Mouse (Mus musculus): ENCODE results near the gene Mtap.

Gene Mtap

GRCm38 (mm10) chr4:89136906-89137541 lies at the start of gene Mtap:
Mtap (plus strand) TSS chr4:89137122.
- DNase-seq (ENCODE audit: low spot score in 2 of 2): peak; percentile 47 to 74

- no peak for DNase-seq (ENCODE audit: low spot score in 2 of 2)
Observed at GRCm38 (mm10) chr4:89089110-89089509, 47.8 kb upstream of the Mtap start.

GRCm38 (mm10) chr4:89090217-89090616 lies 46.7 kb upstream of the Mtap start:
- DNase-seq (ENCODE audit: low spot score in 2 of 2): no peak

- no peak for DNase-seq (ENCODE audit: low spot score in 2 of 2)
Observed at GRCm38 (mm10) chr4:89092153-89092552, 44.8 kb upstream of the Mtap start.

- no peak for DNase-seq (ENCODE audit: low spot score in 2 of 2)
Observed at GRCm38 (mm10) chr4:89094773-89095172, 42.1 kb upstream of the Mtap start.

GRCm38 (mm10) chr4:89098261-89098660 lies 38.7 kb upstream of the Mtap start:
- DNase-seq (ENCODE audit: low spot score in 2 of 2): no peak

GRCm38 (mm10) chr4:89101276-89101675 lies 35.6 kb upstream of the Mtap start:
- no peak for DNase-seq (ENCODE audit: low spot score in 2 of 2)

GRCm38 (mm10) chr4:89102283-89102682 lies 34.6 kb upstream of the Mtap start:
- no peak for DNase-seq (ENCODE audit: low spot score in 2 of 2)

- DNase-seq (ENCODE audit: low spot score in 2 of 2): no peak
Observed at GRCm38 (mm10) chr4:89105486-89105885, 31.4 kb upstream of the Mtap start.

- no peak for DNase-seq (ENCODE audit: low spot score in 2 of 2)
Observed at GRCm38 (mm10) chr4:89106505-89106904, 30.4 kb upstream of the Mtap start.

- no peak for DNase-seq (ENCODE audit: low spot score in 2 of 2)
Observed at GRCm38 (mm10) chr4:89112168-89112710, 24.7 kb upstream of the Mtap start.

GRCm38 (mm10) chr4:89112782-89113181 lies 24.1 kb upstream of the Mtap start:
- no peak for DNase-seq (ENCODE audit: low spot score in 2 of 2)

GRCm38 (mm10) chr4:89116006-89116405 lies 20.9 kb upstream of the Mtap start:
- no peak for DNase-seq (ENCODE audit: low spot score in 2 of 2)

GRCm38 (mm10) chr4:89119900-89120299 lies 17.0 kb upstream of the Mtap start:
- no peak for DNase-seq (ENCODE audit: low spot score in 2 of 2)

- no peak for DNase-seq (ENCODE audit: low spot score in 2 of 2)
Observed at GRCm38 (mm10) chr4:89120353-89120752, 16.6 kb upstream of the Mtap start.

GRCm38 (mm10) chr4:89123446-89124243 lies 13.3 kb upstream of the Mtap start:
- DNase-seq (ENCODE audit: low spot score in 2 of 2): no peak

- DNase-seq (ENCODE audit: low spot score in 2 of 2): no peak
Observed at GRCm38 (mm10) chr4:89127674-89128073, 9.2 kb upstream of the Mtap start.

- no peak for DNase-seq (ENCODE audit: low spot score in 2 of 2)
Observed at GRCm38 (mm10) chr4:89128080-89128936, 8.6 kb upstream of the Mtap start.

GRCm38 (mm10) chr4:89128937-89129277 lies 8.0 kb upstream of the Mtap start:
- DNase-seq (ENCODE audit: low spot score in 2 of 2): no peak

GRCm38 (mm10) chr4:89129311-89129913 lies 7.5 kb upstream of the Mtap start:
- DNase-seq (ENCODE audit: low spot score in 2 of 2): peak in 1 of 2 experiments; percentile 50

- no peak for DNase-seq (ENCODE audit: low spot score in 2 of 2)
Observed at GRCm38 (mm10) chr4:89131795-89132194, 5.1 kb upstream of the Mtap start.

- no peak for DNase-seq (ENCODE audit: low spot score in 2 of 2)
Observed at GRCm38 (mm10) chr4:89136356-89136755, 566 bp upstream of the Mtap start.

All from frontal cortex, postnatal 10 days (tissue).